Mouse (Mus musculus) ovary, postnatal 14 days (tissue): ENCODE measurements around the gene P3h4.

Experiments
- DNase-seq: peaks from one replicate; pipeline ENCODE4 v3.0.0; 2022; ENCODE audit warnings: low spot score

The P3h4 gene

DNA sequence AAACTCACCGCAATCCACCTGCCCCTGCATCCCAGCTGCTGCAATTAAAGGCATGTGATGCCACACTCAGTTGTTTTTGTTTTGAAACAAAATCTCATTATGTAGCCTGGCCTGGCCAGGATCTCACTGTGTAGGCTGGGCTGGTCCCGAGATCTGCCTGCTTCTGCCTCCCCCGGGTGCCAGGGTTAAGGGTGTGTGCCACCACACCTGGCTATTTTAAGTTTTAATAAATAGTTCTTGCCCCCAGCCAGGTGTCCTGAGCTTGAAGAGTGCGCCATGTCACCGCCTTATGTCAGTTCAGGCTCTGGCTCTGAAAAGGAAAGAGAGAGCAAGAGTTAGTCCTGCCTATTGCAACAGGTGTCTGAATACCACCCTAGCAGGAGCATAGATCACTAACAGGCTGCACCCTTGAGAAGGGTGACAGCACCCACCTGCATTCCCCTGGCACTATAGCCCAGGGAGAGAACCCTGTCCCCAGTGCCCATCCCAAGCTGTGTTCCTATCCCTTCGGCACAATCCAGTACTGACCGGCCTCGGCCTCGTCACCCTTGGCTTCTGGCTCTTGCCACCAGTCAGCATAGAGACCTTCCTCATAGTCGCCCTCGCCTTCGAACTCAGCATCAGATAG is 5.7 kb downstream of the P3h4 start:
- DNase-seq = no peak

GRCm38 (mm10) chr11:100408076-100408834 is 6.4 kb downstream of the P3h4 start:
- DNase-seq = peak; percentile 74

DNA sequence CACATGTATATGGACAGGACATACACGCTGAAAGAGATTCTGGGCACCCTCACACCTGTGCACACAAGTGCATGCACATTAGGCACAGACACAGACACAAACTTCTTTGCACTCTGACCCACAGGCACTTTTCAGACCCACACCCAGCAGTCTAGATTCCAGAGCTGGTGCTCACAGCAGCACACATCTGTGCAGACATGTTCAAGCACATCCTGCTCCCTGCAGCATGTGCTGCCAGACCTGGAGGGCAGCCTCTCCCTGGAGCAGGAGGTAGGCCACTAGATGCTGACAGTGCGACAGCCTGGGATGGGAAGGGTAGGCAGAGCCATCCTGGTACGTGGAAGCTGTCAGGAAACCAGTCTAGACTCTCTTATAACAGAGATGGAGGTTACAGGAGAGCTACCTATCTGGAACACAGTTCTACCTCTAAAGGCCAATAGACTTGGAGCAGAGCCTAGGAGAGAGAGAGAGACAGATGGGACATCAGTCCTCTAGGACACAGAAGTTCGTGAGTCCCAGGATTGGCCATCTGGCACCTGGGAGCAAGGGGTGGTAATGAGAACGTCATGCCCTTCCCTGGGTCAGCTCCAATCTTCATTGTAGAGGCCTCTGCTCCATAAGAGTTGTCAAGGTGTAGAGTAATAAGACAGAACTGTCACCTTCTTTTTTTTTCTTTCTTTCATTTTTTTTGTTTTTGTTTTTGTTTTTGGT is 7.5 kb downstream of the P3h4 start:
- no peak for DNase-seq

GRCm38 (mm10) chr11:100406273-100406672 is 8.4 kb downstream of the P3h4 start:
- DNase-seq = no peak

- no peak for DNase-seq
These were observed 10.1 kb downstream of the P3h4 start for GRCm38 (mm10) chr11:100404456-100405074.

DNA sequence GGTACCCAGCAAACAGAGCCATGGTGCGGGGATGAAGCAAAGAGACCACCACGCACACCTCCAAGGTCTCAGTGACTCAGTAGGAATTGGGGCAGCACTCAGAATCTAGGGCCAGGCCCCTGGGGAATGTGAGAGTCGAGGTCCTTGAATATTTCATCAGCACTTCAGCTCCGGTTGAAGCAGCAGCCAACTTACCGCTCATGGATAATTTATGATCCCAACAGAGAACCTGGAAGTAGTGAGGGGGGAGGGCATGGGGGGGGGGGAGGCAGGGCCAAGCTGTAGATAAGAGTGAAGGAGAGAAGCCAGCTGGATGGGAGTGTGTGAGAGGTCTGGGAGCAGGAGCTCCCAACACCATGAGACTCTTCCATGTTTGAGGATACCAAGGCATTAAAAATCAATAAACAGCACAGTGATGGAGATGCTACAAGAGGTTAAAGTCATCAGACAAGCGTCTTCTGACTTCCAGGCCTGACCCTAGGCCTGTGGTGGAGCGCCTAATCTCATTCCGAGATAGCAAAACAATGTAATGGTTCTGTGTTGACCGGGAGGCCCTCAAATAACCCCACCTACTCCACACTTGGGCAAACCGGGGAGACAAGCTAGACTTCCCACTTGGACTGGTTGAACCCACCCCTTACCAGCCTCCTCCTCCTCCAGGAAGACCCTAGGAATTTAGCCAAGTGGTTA is 11.0 kb downstream of the P3h4 start:
- DNase-seq = no peak

DNA sequence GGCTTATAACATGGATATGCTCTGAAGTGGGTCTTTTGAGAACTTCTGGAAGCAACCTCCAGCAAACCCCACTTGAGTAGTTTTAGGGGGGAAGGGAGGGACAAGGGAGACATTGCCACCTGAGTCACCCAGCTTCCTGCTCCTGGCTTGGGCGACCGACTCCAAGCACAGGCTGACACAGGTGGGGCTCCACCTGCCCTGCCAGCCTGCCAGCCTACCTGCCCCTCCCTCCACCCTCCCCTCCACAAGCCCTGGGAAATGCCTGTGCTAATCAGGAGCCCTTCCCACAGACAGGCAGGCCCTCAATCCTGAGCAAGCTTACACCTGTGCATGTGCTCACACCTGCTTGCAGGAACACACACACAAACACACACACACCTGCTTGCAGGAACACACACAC is 12.0 kb downstream of the P3h4 start:
- DNase-seq = no peak

- no peak for DNase-seq
These were observed 12.4 kb downstream of the P3h4 start for GRCm38 (mm10) chr11:100402240-100402639.

DNA sequence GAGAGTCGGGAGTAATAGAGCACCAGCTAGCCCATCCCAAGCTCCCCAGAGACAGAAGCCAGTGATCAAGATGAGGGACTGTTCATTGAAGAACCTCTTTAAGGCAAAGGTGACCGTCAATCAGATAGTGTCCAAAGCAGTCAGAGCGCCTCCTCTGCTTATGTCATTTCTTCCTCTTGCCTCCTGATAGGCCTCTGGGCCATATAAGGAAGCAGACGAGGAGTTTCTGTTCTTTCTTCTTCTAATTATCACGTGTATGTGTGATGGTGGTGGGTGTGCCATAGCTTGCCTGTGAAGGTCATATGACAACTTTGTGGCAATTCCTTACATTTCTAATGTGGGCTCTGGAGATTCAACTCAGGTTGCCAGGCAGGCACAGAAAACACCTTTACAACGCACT is 13.8 kb downstream of the P3h4 start:
- DNase-seq = no peak

DNA sequence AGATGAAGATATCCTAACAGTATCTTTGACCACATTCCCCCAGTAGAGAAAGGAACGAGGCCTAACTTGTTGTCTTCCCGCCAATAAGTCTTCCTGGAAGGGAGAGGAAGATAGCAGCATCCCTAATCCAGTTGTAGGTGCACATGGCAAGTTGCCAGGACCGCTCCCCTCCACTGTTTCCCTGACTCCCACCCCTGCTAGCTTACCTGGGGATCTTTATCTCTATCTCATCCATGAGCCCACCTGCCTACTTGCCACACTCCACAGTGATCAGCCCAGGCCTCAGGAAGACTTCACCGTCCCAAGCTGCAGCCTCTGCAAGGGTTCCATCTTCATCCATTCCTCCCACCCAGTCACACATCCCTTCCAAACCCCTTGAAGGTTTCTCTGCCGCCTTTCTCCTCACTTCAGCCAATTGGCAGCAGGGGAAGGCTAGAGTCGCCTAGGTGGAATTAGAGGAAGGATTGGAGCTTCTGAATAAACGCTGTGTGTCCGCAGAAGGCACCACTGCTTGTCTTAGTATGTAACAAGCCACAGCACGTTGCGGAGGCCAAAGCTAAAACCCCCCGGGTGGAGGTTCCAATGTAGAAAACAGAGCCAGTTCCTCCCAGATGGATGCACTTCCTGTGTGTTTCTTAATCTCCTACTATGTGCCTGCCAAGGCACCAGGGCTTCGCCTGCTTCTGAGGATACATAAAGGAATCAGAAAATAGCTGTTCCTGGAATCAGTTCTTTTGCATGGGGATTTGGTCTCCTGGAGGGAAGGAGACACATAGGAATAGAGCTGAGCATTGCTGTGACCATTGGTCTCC is 14.7 kb downstream of the P3h4 start:
- DNase-seq = no peak

DNA sequence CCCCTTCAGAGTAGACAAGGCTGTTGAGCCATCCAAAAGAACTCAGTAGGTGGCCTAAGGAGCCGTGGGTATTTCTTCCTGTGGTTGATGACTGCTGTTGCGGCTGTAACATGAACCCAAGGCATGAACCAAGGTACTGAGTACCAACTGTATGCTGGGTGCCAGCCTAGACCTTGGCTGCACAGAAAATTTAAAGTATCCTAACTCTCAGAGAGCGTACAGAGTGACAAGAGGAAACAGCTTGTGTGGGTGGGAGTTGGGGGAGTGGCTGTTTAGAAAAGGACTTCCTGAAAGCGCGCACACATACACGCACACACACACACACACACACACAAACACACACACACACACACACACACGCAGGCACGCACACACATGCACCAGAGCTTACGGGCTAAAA is 15.3 kb downstream of the P3h4 start:
- no peak for DNase-seq

DNA sequence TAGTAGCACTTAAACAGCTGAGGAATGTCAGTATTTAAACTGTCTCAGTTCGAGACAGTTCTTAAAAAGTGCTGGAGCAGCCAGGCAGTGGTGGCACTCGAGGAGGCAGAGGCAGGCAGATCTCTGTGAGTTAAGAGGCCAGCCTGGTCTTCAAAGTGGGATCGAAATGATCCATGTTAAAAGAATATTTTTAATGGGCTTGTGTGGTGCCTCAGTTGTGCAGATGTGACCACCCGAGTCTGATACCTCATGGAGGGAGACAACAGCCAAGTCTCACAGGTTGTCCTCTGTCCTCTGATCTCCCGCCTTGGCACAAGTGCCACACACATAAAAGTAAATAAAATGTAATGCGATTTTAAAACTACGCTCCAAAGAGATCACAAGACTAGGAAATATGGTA is 16.1 kb downstream of the P3h4 start:
- DNase-seq = no peak

DNA sequence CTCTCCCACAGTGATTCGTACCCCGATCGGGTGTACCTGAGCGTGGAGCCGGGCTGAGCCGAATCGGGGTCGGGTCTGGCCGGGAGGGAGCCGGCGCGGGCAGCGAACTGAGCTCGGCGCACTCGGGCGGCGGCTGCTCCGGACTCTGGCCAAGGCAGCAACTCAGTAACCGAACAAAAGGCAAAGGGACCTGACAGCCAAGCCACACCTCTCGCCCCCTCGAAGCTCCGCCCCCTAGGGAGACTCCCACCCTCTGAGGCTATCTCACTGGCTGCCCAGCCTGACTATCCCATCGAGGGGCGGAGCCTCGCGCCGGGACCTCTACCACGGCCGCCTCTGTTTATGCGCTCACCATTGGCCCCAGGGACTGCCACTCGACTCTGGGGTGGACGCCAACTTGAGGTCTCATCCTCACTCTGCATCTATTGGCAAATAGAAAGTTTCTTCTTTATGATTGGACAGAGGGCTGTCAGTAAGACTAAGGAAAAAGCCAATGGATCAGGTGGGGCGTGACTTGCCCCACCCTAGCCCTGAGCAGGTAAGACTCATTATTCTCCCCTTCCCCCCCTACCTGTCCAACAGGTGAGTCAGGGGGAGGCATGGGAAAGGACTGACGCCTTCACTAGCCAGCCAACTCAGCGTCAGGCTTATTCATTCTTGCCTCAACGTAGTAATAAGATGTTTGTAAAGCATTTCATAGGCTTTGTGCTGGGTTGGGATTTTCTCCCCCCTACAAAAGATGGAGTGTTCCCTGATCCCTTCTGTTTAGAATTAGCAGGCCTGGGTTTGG is 16.8 kb downstream of the P3h4 start, which contains the start of gene Jup:
TSS of gene Jup (minus strand) at position 164 of the 790 bp plus-strand sequence.
- DNase-seq = peak; percentile 97

DNA sequence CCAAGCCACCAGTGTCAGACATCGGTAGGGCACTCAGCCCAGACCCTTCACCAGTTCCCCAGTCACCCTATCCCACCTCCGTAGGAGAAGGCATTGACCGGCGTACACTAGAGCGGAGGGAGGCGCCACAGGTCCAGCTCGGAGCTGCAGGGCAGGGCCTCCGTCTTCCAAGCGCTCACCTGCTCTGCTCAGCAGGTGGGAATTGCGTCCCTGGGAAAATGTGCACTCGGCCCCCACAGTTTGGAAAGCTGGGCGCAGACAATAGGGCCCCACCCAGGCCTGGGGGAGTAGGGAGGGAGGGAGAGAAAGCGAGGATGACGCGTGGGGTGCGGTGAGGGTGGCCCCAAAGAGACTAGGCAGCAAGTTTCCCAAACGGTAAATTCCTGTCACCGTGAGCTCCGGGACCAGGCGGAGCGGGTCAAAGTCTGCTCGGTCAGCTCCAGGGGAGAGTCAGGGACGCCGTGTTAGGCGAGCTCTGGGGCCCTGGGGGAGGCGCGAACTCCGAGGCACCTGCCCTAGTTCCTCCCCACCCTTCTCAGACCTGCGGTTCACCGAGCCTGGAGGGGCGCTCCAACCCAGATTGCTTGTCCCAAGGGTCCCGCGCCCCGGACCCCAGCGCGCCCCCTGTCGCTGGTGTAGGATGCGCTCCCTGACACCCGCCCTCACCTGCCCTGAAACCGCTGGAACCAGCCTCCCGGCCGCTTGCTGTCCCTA is 17.6 kb downstream of the P3h4 start:
- no peak for DNase-seq

DNA sequence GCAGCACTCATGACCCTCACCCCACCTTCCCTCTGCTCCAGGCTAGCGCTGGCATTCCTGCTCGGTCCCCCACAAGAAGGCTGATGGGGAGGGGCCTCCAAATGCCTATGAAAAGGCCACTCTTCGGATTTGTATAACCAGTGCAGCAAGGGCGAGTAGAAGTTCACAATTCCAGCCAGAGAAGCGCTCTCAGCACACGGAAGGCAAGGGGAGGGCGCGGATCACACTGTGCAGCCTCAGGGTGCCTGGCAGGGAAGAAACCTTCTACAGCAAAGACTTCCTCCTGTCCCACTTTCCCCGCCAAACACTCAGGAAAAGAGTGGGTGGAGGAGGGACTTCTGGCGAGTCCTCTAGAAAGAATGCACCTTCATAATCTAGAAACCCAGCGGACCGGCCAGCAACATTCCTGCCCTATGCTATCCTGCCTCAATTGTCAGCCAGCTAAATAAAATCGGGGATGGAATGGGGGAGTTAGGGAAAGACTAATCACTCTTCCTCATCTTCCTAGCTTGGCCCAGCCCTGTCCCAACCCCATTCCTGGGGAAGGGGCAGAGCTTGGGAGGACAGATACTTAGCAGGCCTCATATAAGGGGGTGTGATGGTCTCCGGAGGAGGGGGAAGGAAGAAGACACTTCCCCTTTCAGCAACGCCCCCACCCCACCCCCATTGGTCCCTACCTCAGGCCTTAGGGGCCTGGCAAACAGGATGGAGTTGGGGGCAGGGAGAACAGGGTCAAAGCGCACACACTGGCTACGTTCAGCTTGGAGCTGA is 18.6 kb downstream of the P3h4 start:
- no peak for DNase-seq

GRCm38 (mm10) chr11:100395200-100395599 is 19.4 kb downstream of the P3h4 start:
- DNase-seq = no peak

DNA sequence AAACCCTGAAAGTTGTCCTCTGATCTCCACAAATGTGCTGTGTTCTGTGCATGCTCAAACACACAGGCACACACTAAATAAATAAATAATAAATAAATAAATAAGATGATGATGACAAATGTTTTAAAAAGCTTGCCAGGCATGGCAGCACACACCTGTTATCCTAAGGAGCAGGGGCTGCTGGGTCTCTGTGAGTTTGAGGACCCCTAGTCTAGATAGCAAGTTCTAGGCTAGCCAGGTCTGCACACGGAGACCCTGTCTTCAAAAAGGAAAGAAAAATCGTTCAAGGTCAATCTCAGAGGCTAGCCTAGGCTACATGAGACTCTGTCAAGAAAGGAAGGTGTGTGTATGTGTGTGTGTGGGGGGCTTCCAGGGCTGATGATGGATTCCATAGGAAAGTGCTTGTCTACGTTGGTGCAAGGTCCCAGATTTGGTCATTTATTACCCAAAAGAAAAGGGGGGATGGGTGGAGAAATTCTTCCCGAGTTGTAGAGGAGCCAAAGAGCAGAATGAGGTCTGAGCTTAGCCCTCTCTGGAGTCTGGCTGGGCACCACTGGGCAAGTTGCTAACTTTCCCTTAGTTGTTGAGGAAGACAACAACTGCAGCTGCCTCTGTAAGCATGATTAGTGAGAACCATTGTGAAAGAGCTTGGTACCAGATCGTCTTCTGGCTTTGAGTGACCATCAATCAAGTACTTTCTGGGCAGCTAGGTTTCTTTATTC is 20.1 kb downstream of the P3h4 start:
- DNase-seq = no peak

GRCm38 (mm10) chr11:100393733-100394132 is 20.9 kb downstream of the P3h4 start:
- DNase-seq = no peak
